Mouse (Mus musculus): Measurements from ENCODE around the gene Med18.

DNA sequence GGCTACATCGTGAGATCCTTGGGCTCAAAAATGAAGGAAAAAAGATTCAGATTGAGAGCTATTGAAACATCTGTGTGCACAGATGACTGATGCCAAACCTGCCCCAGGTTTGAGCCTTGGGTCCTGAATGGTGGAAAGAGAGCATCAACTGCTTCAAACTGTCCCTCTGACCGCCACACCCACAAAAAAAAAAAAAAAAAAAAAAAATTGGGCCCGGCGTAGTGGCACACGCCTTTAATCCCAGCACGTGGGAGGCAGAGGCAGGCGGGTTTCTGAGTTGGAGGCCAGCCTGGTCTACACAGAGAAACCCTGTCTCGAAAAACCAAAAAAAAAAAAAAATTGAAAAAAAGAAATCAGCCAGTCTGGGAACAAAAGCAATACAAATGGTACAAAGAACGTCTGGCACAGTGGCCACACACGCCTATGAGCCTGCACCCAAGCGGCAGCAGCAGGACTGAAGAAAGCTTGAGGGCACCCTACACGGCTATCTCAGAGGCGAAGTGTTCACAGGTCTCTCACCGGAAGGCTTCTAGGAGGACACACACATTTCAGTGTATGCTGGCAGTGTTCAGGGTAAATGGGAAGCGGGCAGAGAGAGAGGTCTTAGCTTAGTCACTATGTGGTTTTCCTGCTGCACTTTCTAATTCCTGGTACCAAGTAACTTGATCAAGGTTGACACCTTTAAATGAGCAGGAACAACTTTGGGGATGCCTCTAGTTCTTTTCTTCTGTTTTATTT, 26.7 kb upstream of the Med18 start:
- TF ChIP-seq CTCF (IDR thresholded peaks at IDR 0.05; ENCODE audit: control insufficient read depth, insufficient read depth, low read length): no peak
- no peak for TF ChIP-seq POLR2A (IDR thresholded peaks at IDR 0.05; ENCODE audit: borderline replicate concordance, control insufficient read depth, low read depth, low read length)

Measured in bone marrow, adult 2 months (tissue).